ENCODE assay signal across 16 mouse cellular contexts in the genomic region with DNA sequence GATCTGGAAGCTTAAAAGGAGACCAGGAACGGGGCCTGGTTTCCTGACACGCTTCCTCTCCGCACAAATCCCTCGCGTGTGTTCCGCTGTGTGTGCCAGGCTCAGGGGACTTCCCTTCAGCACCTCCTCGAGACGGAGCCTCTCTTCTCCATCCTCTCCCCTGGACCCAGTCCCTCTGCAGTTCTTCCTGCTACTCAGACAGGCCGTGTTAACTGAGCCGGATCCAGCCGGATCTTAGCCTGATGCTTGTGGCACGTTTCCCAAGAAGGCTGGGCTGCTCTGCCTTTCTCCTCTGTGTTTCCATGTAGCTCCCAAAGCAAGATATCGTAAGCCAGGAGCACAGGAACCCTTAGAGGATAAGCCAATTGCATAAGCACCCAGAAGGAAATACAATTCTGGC. TPM values are rescaled to one million over a fixed set of nuclear protein-coding genes. Genes with fewer than 3 reads are reported as not detected.
DNase-seq lines count a peak whose midpoint lies in the region; ATAC-seq and TF ChIP-seq lines count a peak whose summit lies in the region.
"Had no signal": no experiment of that assay in that cellular context is flagged by ENCODE, and none has a peak within 500 bp of the region (broad histone marks: within the 10 kb centered on the region; RNA-seq: fewer than 3 reads in every experiment).

No protein-coding gene starts in this region.

- TF ChIP-seq CTCF in brain, embryonic 14.5 days (IDR thresholded peaks at IDR 0.05; ENCODE audit: borderline replicate concordance, extremely low read depth, insufficient read depth, insufficient read length) = no peak

- H3K27ac ChIP-seq in heart, embryonic 15.5 days = no peak overlapping the region
- H3K27ac ChIP-seq: lung, embryonic 15.5 days; neural tube, embryonic 15.5 days had no signal

- no peaks in the 10 kb centered on the region for H3K9me3 ChIP-seq in heart, embryonic 15.5 days (replicated peaks)
- H3K9me3 ChIP-seq: limb, embryonic 10.5 days; lung, embryonic 15.5 days; neural tube, embryonic 15.5 days had no signal

- no peaks in the 10 kb centered on the region for H3K4me1 ChIP-seq in heart, embryonic 15.5 days (replicated peaks)
- H3K4me1 ChIP-seq: lung, embryonic 15.5 days; neural tube, embryonic 15.5 days had no signal

- peak overlapping the region; percentile 20; the same call in 1 of the 2 replicates for H3K4me2 ChIP-seq in heart, embryonic 15.5 days
- H3K4me2 ChIP-seq: lung, embryonic 15.5 days; neural tube, embryonic 15.5 days had no signal

- WGBS in heart, embryonic 15.5 days = 49% methylated on average over 13 of the region's 13 CpGs

- DNase-seq in adrenal gland, postnatal 14 days = peak; percentile 38
- DNase-seq in adrenal gland, adult 2 months = no peak
- peak; percentile 11 for DNase-seq in kidney, postnatal 14 days
- no peak for DNase-seq in kidney, adult 18-20 months
- peak; percentile 34 for DNase-seq in brain, embryonic 14.5 days (ENCODE audit: low read depth)
- DNase-seq in cerebellum, adult 8-10 months = no peak
- no peak for DNase-seq in thymus, postnatal 4 days
- DNase-seq: cerebellum, adult 18-20 months; kidney, postnatal 25 days; spleen, adult 18-20 months had no signal

- peaks cover 7% of the 10 kb centered on the region for H3K27me3 ChIP-seq in heart, embryonic 15.5 days
- H3K27me3 ChIP-seq: lung, embryonic 15.5 days; neural tube, embryonic 15.5 days had no signal

- ATAC-seq in heart, embryonic 15.5 days (replicated peaks; ENCODE audit: insufficient number of reproducible peaks, insufficient read depth, low FRiP score, low read depth) = no peak; the same call in 1 of the 2 replicates
- ATAC-seq: midbrain, embryonic 16.5 days had no signal

- no peak for TF ChIP-seq POLR2A in brain, embryonic 14.5 days (IDR thresholded peaks at IDR 0.05; ENCODE audit: borderline replicate concordance, extremely low read depth, insufficient read depth, insufficient read length, poor library complexity, severe bottlenecking)

- no peak overlapping the region for H3K9ac ChIP-seq in heart, embryonic 15.5 days
- H3K9ac ChIP-seq: lung, embryonic 15.5 days; neural tube, embryonic 15.5 days had no signal

- H3K36me3 ChIP-seq in heart, embryonic 15.5 days = no peaks in the 10 kb centered on the region
- H3K36me3 ChIP-seq: G1E; limb, embryonic 10.5 days; lung, embryonic 15.5 days; neural tube, embryonic 15.5 days had no signal

- H3K4me3 ChIP-seq in heart, embryonic 15.5 days = no peak overlapping the region
- H3K4me3 ChIP-seq: limb, embryonic 10.5 days; lung, embryonic 15.5 days; neural tube, embryonic 15.5 days had no signal

RNA-seq across cellular contexts. Expression of a gene that starts 46.2 kb away (rescaled TPM):
- total RNA-seq in adrenal gland, postnatal 14 days (2021) = 1.0 and 4.7 TPM in 2 replicates
- under 1 TPM; 0.20 to 0.59 TPM for total RNA-seq in adrenal gland, adult 2 months (2021)
- 0.66 and 1.3 TPM in 2 replicates for polyA plus RNA-seq in adrenal gland, adult 2 months (2012; rRNA removed)
- 67.1 and 73.3 TPM in 2 replicates for polyA plus RNA-seq in brain, embryonic 14.5 days (2012; rRNA removed)
- polyA plus RNA-seq in heart, embryonic 15.5 days (2015; fragmentation: Nextera tagmentation; extraction: Ambion mirVana) = 4.6 and 9.3 TPM in 2 replicates
- polyA plus RNA-seq: G1E had no signal

Comparison
In these comparisons a context has a peak if more than half of its experiments do, and no peak if none do; other contexts are left out.
1. DNase-seq: peak in adrenal gland, postnatal 14 days (single experiment), kidney, postnatal 14 days (single experiment) and brain, embryonic 14.5 days (single experiment); none in adrenal gland, adult 2 months (single experiment), kidney, adult 18-20 months (single experiment), cerebellum, adult 8-10 months (single experiment) and thymus, postnatal 4 days (single experiment).